Mouse (Mus musculus) myocyte (in vitro differentiated cells): ENCODE measurements around the gene Mrpl49. TPM values are rescaled to one million over a fixed set of nuclear protein-coding genes. Genes with fewer than 3 reads are reported as not detected.

Source experiments
- H3K27me3 ChIP-seq: one replicate; pipeline ENCODE4 v1.6.1; 2011; ENCODE audit not compliant: control insufficient read depth, insufficient read depth, insufficient read length
- H3K36me3 ChIP-seq: one replicate; pipeline ENCODE4 v1.6.1; 2011; ENCODE audit not compliant: control insufficient read depth, insufficient read depth
- H3K4me2 ChIP-seq: one replicate; pipeline ENCODE4 v1.6.1; 2011; ENCODE audit warnings: low read depth, control low read depth
- H3K4me3 ChIP-seq: one replicate; pipeline ENCODE4 v1.5.1; 2011; ENCODE audit warnings: mild to moderate bottlenecking, control low read depth, moderate library complexity
- H3K79me2 ChIP-seq: one replicate; pipeline ENCODE4 v1.6.1; 2011; ENCODE audit not compliant: control insufficient read depth, insufficient read depth
- H3ac ChIP-seq: one replicate; pipeline ENCODE4 v1.6.1; 2011; ENCODE audit not compliant: control insufficient read depth, insufficient read length
- CEBPB ChIP-seq: IDR thresholded peaks from 2 replicates; pipeline ENCODE4 v1.6.1; 2011; ENCODE audit warnings: mild to moderate bottlenecking, moderate library complexity; ENCODE audit not compliant: poor library complexity, insufficient read depth, severe bottlenecking
- E2F4 ChIP-seq: IDR thresholded peaks from one replicate; pipeline ENCODE4 v1.6.1; 2011; ENCODE audit warnings: mild to moderate bottlenecking, control low read depth, moderate library complexity; ENCODE audit not compliant: insufficient read depth
- MAX ChIP-seq: IDR thresholded peaks from one replicate; pipeline ENCODE4 v1.6.1; 2011; ENCODE audit warnings: low read depth, mild to moderate bottlenecking, control low read depth
- MYOD1 ChIP-seq, 3 experiments: IDR thresholded peaks; one replicate each; pipeline ENCODE4 v1.6.1; 2011; ENCODE audit warnings: control low read depth in 2 of 3, low read depth in 2 of 3, mild to moderate bottlenecking in 2 of 3, moderate library complexity in 1 of 3; ENCODE audit not compliant: insufficient read length in 2 of 3, control insufficient read depth in 1 of 3
- MYOG ChIP-seq, 3 experiments: IDR thresholded peaks; one replicate each; pipeline ENCODE4 v1.6.1; 2011; ENCODE audit warnings: control low read depth in 2 of 3, low read depth in 2 of 3, mild to moderate bottlenecking in 2 of 3; ENCODE audit not compliant: insufficient read length in 2 of 3, control insufficient read depth in 1 of 3, insufficient read depth in 1 of 3
- POLR2A ChIP-seq: IDR thresholded peaks from one replicate; pipeline ENCODE4 v1.6.1; 2011; ENCODE audit warnings: low read depth, mild to moderate bottlenecking, control low read depth, moderate library complexity; ENCODE audit not compliant: insufficient read length
- POLR2AphosphoS2 ChIP-seq: IDR thresholded peaks from one replicate; pipeline ENCODE4 v1.6.1; 2011; ENCODE audit warnings: low read depth, control low read depth; ENCODE audit not compliant: insufficient read length
- REST ChIP-seq: IDR thresholded peaks from one replicate; pipeline ENCODE4 v1.6.1; 2011; ENCODE audit warnings: mild to moderate bottlenecking, control low read depth, moderate library complexity; ENCODE audit not compliant: insufficient read depth, insufficient read length
- SRF ChIP-seq: IDR thresholded peaks from one replicate; pipeline ENCODE4 v1.6.1; 2011; ENCODE audit warnings: low read depth; ENCODE audit not compliant: control insufficient read depth, insufficient read length
- TCF12 ChIP-seq: IDR thresholded peaks from one replicate; pipeline ENCODE4 v1.6.1; 2011; ENCODE audit warnings: mild to moderate bottlenecking, control low read depth; ENCODE audit not compliant: poor library complexity, insufficient read depth, severe bottlenecking
- TCF3 ChIP-seq: IDR thresholded peaks from one replicate; pipeline ENCODE4 v1.6.1; 2011; ENCODE audit warnings: low read depth, control low read depth; ENCODE audit not compliant: insufficient read length
- USF1 ChIP-seq: IDR thresholded peaks from one replicate; pipeline ENCODE4 v1.6.1; 2011; ENCODE audit warnings: low read depth, mild to moderate bottlenecking, control low read depth, moderate library complexity
- polyA plus RNA-seq: library from polyadenylated mRNA; unstranded; fragments of >200 nt; fragmentation: generic; extraction: Trizol; gene quantifications from one replicate; pipeline ENCODE4 v1.2.1, GENCODE M21; 2012; ENCODE audit warnings: missing spikeins

Mrpl49 gene
- polyA plus RNA-seq, 1 experiment: 43.0 TPM

DNA sequence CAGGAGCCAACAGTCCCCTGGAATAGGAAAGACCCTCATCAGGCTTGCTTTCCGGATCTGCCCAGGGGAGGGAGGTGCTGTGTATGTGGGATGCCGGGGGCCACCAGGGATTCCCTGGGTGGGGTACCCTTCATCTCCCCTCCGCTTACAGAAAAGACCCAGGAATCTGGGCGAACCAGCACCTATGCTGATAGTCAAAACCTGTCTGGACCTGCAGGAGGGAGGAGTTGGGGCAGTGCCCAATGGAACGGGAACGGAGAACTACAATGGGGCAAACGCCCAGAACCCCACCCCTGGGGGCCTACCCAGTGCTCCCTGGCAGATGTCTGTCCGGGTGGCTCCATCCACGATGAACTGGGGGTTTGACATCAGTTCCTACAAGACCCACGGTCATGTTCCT is 43.9 kb downstream of the Mrpl49 start:
- Histone ChIP-seq H3K79me2 (peaks cover 12% of the 10 kb centered on the region), H3K4me2 (peak overlapping the region; percentile 100), H3ac (no peak overlapping the region), H3K4me3 (peak overlapping the region; percentile 79), H3K36me3 (peaks cover 3% of the 10 kb centered on the region), H3K27me3 (no peaks in the 10 kb centered on the region)
- no peak for TF ChIP-seq MYOG (IDR thresholded peaks at IDR 0.05; ENCODE audit: control insufficient read depth in 1 of 3, insufficient read depth in 1 of 3, insufficient read length in 2 of 3, low read depth in 2 of 3)
- no peak for TF ChIP-seq MYOD1 (IDR thresholded peaks at IDR 0.05; ENCODE audit: control insufficient read depth in 1 of 3, insufficient read length in 2 of 3, low read depth in 2 of 3)
- no peak for TF ChIP-seq POLR2AphosphoS2
- TF ChIP-seq POLR2A: no peak
- TF ChIP-seq SRF: no peak
- no peak for TF ChIP-seq TCF12
- TF ChIP-seq CEBPB: no peak
- TF ChIP-seq USF1: no peak
- no peak for TF ChIP-seq REST
- no peak for TF ChIP-seq TCF3
- no peak for TF ChIP-seq E2F4
- TF ChIP-seq MAX: no peak

DNA sequence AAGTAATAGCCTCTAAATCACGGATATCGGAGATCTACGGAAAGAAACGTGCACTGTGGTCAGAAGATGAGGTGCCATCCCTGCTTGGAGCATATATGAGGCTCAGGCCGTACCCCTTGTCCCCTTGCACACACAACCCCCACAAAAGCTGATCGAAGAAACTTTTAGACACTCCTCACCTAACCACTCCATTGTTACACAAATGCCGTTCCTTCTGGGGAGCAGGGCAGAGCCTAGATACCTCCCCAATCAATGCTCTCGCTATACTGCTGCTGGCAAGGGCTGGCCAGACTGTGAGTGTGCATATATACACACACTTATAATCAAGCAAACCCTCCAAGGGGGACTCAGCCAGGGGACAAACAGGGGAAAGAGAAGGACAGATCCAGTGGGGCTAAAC is 48.4 kb downstream of the Mrpl49 start:
- Histone ChIP-seq H3K4me3 (no peak overlapping the region), H3K27me3 (no peaks in the 10 kb centered on the region), H3K4me2 (no peak overlapping the region), H3K36me3 (peaks cover 4% of the 10 kb centered on the region), H3K79me2 (peaks cover 6% of the 10 kb centered on the region), H3ac (no peak overlapping the region)
- no peak for TF ChIP-seq MAX
- no peak for TF ChIP-seq SRF
- no peak for TF ChIP-seq CEBPB
- TF ChIP-seq POLR2AphosphoS2: no peak
- no peak for TF ChIP-seq TCF3
- no peak for TF ChIP-seq REST
- no peak for TF ChIP-seq USF1
- no peak for TF ChIP-seq TCF12
- TF ChIP-seq MYOG (IDR thresholded peaks at IDR 0.05; ENCODE audit: control insufficient read depth in 1 of 3, insufficient read depth in 1 of 3, insufficient read length in 2 of 3, low read depth in 2 of 3): no peak
- TF ChIP-seq MYOD1 (IDR thresholded peaks at IDR 0.05; ENCODE audit: control insufficient read depth in 1 of 3, insufficient read length in 2 of 3, low read depth in 2 of 3): no peak
- TF ChIP-seq POLR2A: no peak
- no peak for TF ChIP-seq E2F4

GRCm38 (mm10) chr19:6007013-6007412 is 50.6 kb downstream of the Mrpl49 start:
- H3K27me3 ChIP-seq: no peaks in the 10 kb centered on the region
- no peak overlapping the region for H3K4me2 ChIP-seq
- H3K79me2 ChIP-seq: no peaks in the 10 kb centered on the region
- H3K36me3 ChIP-seq: peaks cover 4% of the 10 kb centered on the region
- H3K4me3 ChIP-seq: no peak overlapping the region
- TF ChIP-seq REST: no peak
- TF ChIP-seq MYOG (IDR thresholded peaks at IDR 0.05; ENCODE audit: control insufficient read depth in 1 of 3, insufficient read depth in 1 of 3, insufficient read length in 2 of 3, low read depth in 2 of 3): no peak
- no peak for TF ChIP-seq POLR2AphosphoS2
- no peak for TF ChIP-seq CEBPB
- no peak for TF ChIP-seq POLR2A
- no peak overlapping the region for H3ac ChIP-seq

GRCm38 (mm10) chr19:6005541-6005940 is 52.0 kb downstream of the Mrpl49 start:
- Histone ChIP-seq H3K79me2 (no peaks in the 10 kb centered on the region), H3K4me2 (no peak overlapping the region), H3ac (no peak overlapping the region), H3K4me3 (no peak overlapping the region), H3K36me3 (peaks cover 6% of the 10 kb centered on the region), H3K27me3 (no peaks in the 10 kb centered on the region)
- TF ChIP-seq POLR2A: no peak
- TF ChIP-seq CEBPB: no peak
- TF ChIP-seq TCF3: no peak
- no peak for TF ChIP-seq USF1
- TF ChIP-seq E2F4: no peak
- TF ChIP-seq REST: no peak
- no peak for TF ChIP-seq POLR2AphosphoS2
- no peak for TF ChIP-seq MAX
- no peak for TF ChIP-seq MYOD1 (IDR thresholded peaks at IDR 0.05; ENCODE audit: control insufficient read depth in 1 of 3, insufficient read length in 2 of 3, low read depth in 2 of 3)
- TF ChIP-seq SRF: no peak
- no peak for TF ChIP-seq MYOG (IDR thresholded peaks at IDR 0.05; ENCODE audit: control insufficient read depth in 1 of 3, insufficient read depth in 1 of 3, insufficient read length in 2 of 3, low read depth in 2 of 3)

Other genes starting within 250 kb of the Mrpl49 start
- 22.3 TPM for gene Frmd8, start 182.5 kb downstream of the Mrpl49 start, polyA plus RNA-seq
- gene Slc25a45, start 180.0 kb downstream of the Mrpl49 start, polyA plus RNA-seq: 5.2 TPM
- 0.31 TPM for gene Tigd3, start 163.6 kb downstream of the Mrpl49 start, polyA plus RNA-seq
- gene Dpf2, start 144.8 kb downstream of the Mrpl49 start, polyA plus RNA-seq: 78.5 TPM
- gene Cdc42ep2, start 133.0 kb downstream of the Mrpl49 start, polyA plus RNA-seq: 16.2 TPM
- 11.9 TPM for gene Pola2, start 93.6 kb downstream of the Mrpl49 start, polyA plus RNA-seq
- gene Slc22a20, start 71.6 kb downstream of the Mrpl49 start, polyA plus RNA-seq: not detected
- 110 TPM for gene Capn1, start 41.9 kb downstream of the Mrpl49 start, polyA plus RNA-seq
- 24.3 TPM for gene Syvn1, start 11.2 kb downstream of the Mrpl49 start, polyA plus RNA-seq
- 2,772 TPM for gene Fau, start 59 bp upstream of the Mrpl49 start, polyA plus RNA-seq
- gene Znhit2, start 3.4 kb upstream of the Mrpl49 start, polyA plus RNA-seq: 44.3 TPM
- gene Tm7sf2, start 10.6 kb upstream of the Mrpl49 start, polyA plus RNA-seq: 37.1 TPM
- 49.1 TPM for gene Vps51, start 19.4 kb upstream of the Mrpl49 start, polyA plus RNA-seq
- 0.13 TPM for gene Tmem262, start 22.2 kb upstream of the Mrpl49 start, polyA plus RNA-seq
- gene Gm28374, start 24.5 kb upstream of the Mrpl49 start, polyA plus RNA-seq: 0.26 TPM
- gene Zfpl1, start 27.2 kb upstream of the Mrpl49 start, polyA plus RNA-seq: 68.5 TPM
- gene Cdca5, start 27.2 kb upstream of the Mrpl49 start, polyA plus RNA-seq: 7.7 TPM
- gene AC131692.1, start 36.6 kb upstream of the Mrpl49 start, polyA plus RNA-seq: 0.07 TPM
- gene Naaladl1, start 48.0 kb upstream of the Mrpl49 start, polyA plus RNA-seq: 0.11 TPM
- 27.5 TPM for gene Sac3d1, start 60.9 kb upstream of the Mrpl49 start, polyA plus RNA-seq
- gene Snx15, start 70.5 kb upstream of the Mrpl49 start, polyA plus RNA-seq: 18.5 TPM
- gene Batf2, start 83.2 kb upstream of the Mrpl49 start, polyA plus RNA-seq: 0.05 TPM
- gene Arl2, start 83.8 kb upstream of the Mrpl49 start, polyA plus RNA-seq: 110 TPM
- not detected for gene Majin, start 126.6 kb upstream of the Mrpl49 start, polyA plus RNA-seq
- gene Gpha2, start 168.6 kb upstream of the Mrpl49 start, polyA plus RNA-seq: 0.40 TPM
- 51.4 TPM for gene Ppp2r5b, start 178.1 kb upstream of the Mrpl49 start, polyA plus RNA-seq
- 15.2 TPM for gene Atg2a, start 183.9 kb upstream of the Mrpl49 start, polyA plus RNA-seq
- gene Ehd1, start 218.9 kb upstream of the Mrpl49 start, polyA plus RNA-seq: 433 TPM
- 10.0 TPM for gene Cdc42bpg, start 248.7 kb upstream of the Mrpl49 start, polyA plus RNA-seq